Mouse (Mus musculus): ENCODE results near the gene Sept3. TPM values are rescaled to one million over a fixed set of nuclear protein-coding genes. Genes with fewer than 3 reads are reported as not detected.
A peak's percentile ranks its signal among the peaks of the same experiment; 100 is the strongest.
"Not testable (repeated sequence)": the region's sequence is repeated elsewhere in the genome, so short reads cannot be mapped to it uniquely, and the experiment has no call there.

Sept3 gene
- polyA plus RNA-seq, 1 experiment from 2014 or later = 45.5 TPM

DNA sequence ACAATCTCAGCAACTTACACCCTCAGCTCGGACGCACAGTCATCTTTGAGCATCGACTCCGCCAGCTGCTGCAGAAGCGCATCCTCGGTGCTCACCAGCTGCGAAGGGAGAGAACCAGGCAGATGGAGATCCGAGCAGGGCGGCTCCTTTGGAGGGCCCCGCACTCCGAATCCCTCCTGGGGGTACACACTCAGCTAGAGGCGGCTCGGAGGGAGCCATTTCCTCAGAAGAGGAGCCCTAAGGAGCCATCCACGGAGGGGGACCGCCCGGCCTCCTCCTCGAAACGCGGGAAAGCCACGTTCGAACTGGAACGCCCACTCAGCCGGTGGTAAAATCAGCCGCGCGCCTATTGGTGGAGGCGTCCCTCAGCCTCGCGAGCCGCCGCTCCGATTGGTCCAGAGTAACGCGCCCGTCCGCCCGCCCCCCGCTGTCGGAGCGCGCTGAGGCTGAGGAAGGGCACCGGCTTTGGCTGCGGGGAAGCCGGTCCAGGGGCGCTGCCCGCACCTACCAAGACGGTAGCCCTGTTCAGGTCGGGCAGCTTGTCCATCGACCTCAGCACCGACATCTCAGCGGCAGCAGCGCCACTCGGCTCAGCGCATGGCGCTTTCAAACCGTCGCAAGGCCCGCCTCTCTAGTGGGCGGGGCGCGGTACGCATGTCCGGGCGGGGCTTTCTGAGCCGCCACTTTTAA, 30.4 kb upstream of the Sept3 start, which contains the start of gene Cenpm:
Cenpm (minus strand) TSS at position 634 of the 690 bp plus-strand sequence.
- ATAC-seq (ENCODE audit: insufficient number of reproducible peaks, insufficient read depth, low FRiP score, low TSS enrichment, low read depth) = peak; percentile 94

DNA sequence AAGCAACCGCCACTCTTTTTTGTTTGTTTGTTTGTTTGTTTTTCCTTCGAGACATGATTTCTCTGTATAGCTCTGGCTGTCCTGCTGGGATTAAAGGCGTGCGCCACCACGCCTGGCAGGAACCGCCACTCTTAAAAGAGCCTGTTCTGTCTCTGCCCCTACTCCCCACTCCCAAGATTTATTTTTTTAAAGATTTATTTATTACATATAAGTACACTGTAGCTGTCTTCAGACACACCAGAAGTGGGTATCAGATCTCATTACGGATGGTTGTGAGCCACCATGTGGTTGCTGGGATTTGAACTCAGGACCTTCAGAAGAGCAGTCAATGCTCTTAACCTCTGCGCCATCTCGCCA, 29.9 kb upstream of the Sept3 start:
- Histone ChIP-seq H3K4me1 (replicated peaks) (peaks cover 12% of the 10 kb centered on the region), H3K4me2 (peak overlapping the region; percentile 93), H3K4me3 (replicated peaks) (peak overlapping the region; percentile 70), H3K9ac (replicated peaks) (peak overlapping the region; percentile 70), H3K27ac (peak overlapping the region; percentile 91)
- 21% methylated on average over 9 of the region's 9 CpGs for WGBS
- H3K9me3 ChIP-seq; H3K27me3 ChIP-seq; ATAC-seq (ENCODE audit: insufficient number of reproducible peaks, insufficient read depth, low FRiP score, low TSS enrichment, low read depth); H3K36me3 ChIP-seq: not testable (repeated sequence)

More for the DNA sequence above, 30.4 kb upstream of the Sept3 start, which contains the start of gene Cenpm:
- no peaks in the 10 kb centered on the region for H3K9me3 ChIP-seq
- H3K4me1 ChIP-seq (replicated peaks) = peaks cover 12% of the 10 kb centered on the region
- peak within 1 kb of the TSS; percentile 70 for H3K4me3 ChIP-seq (replicated peaks)
- peak within 1 kb of the TSS; percentile 93 for H3K4me2 ChIP-seq
- under 1% methylated on average over 64 of the region's 65 CpGs for WGBS
- H3K27ac ChIP-seq = peak within 1 kb of the TSS; percentile 91
- peaks cover 6% of the 10 kb centered on the region; the same call in 1 of the 2 replicates for H3K36me3 ChIP-seq
- H3K9ac ChIP-seq (replicated peaks) = peak within 1 kb of the TSS; percentile 70
- no peaks in the 10 kb centered on the region for H3K27me3 ChIP-seq

DNA sequence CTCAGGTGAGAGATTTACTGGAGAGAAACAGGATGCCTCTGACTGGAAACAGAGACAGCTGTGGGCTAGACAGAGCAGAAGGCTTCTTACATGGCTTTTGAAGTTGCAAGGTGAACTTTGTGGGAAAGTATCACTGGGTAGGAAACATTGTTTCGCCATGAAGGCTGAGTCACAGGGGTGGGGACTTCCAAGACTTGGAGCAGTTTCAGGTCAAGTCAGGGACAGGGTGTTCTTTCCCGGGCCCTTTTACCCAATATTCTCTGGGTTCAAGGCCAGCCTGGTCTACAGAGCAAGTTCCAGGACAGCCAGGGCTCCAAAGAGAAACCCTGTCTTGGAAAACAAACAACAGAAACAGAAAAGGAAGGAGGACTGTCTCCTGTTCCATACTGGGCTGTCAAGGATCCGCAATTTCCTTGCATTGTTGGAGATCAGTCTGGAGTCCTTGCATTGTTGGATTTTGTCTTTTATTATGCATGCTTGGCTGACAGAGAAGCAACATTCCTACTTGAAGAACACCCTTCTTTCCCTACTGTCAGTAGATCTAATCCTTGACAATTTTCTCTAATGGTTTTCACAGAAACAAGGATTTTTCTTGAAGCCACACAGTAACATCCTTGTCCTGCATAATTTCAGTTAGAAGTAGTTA, 27.4 kb upstream of the Sept3 start:
- no peaks in the 10 kb centered on the region for H3K27me3 ChIP-seq
- 86% methylated on average over 3 of the region's 3 CpGs for WGBS
- H3K4me2 ChIP-seq = no peak overlapping the region
- H3K36me3 ChIP-seq = no peaks in the 10 kb centered on the region
- H3K9ac ChIP-seq (replicated peaks) = no peak overlapping the region
- H3K4me3 ChIP-seq (replicated peaks) = no peak overlapping the region
- H3K4me1 ChIP-seq (replicated peaks) = peaks cover 12% of the 10 kb centered on the region
- H3K27ac ChIP-seq = no peak overlapping the region
- ATAC-seq (ENCODE audit: insufficient number of reproducible peaks, insufficient read depth, low FRiP score, low TSS enrichment, low read depth) = no peak
- no peaks in the 10 kb centered on the region for H3K9me3 ChIP-seq

DNA sequence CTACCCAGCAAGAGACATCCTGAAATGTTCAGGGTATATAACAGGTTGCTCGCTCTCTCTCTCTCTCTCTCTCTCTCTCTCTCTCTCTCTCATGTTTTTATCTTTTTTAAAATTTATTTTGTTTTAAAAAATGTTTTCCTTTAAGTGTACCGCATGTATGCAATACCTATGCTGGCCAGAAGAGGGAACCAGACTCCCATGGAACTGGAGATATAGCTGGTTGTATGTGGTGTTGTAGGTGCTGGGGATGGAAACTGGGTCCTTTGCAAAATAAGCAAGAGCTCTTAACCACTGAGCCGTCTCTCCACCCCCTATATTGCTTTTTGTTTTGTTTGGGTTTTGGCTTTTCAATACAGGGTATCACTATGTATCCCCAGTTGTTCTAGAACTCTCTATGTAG, 23.1 kb upstream of the Sept3 start:
- H3K36me3 ChIP-seq = no peaks in the 10 kb centered on the region
- 92% methylated on average over 3 of the region's 3 CpGs for WGBS
- no peak overlapping the region for H3K4me2 ChIP-seq
- peaks cover 7% of the 10 kb centered on the region; the same call in 1 of the 2 replicates for H3K4me1 ChIP-seq (replicated peaks)
- H3K4me3 ChIP-seq (replicated peaks) = no peak overlapping the region
- no peaks in the 10 kb centered on the region; the same call in 1 of the 2 replicates for H3K27me3 ChIP-seq
- no peaks in the 10 kb centered on the region for H3K9me3 ChIP-seq
- no peak overlapping the region for H3K27ac ChIP-seq
- no peak for ATAC-seq (ENCODE audit: insufficient number of reproducible peaks, insufficient read depth, low FRiP score, low TSS enrichment, low read depth)
- no peak overlapping the region for H3K9ac ChIP-seq (replicated peaks)

DNA sequence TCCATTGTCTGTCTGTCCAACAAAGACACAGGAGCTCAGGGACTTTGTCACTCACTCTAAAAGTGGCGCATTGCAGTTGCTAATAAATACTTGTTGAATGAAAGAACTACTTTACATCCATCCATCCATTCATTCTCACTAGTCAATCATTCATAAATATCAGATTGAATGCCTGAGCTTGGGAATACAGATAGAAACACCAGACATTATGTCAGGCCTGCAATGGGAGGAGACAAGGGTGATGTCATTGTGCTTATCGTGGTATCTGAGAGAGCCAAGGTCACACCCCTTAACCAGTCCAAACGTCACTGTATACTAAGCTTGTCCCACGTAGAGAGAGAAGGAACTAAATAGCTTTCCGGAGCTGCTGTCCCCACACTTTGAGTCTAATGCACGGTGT, 22.6 kb upstream of the Sept3 start, which contains the start of gene 1500009C09Rik:
1500009C09Rik (plus strand) TSS at position 301 of the 400 bp plus-strand sequence.
- H3K4me2 ChIP-seq = no peak within 1 kb of the TSS
- peaks cover 7% of the 10 kb centered on the region; the same call in 1 of the 2 replicates for H3K4me1 ChIP-seq (replicated peaks)
- H3K9ac ChIP-seq (replicated peaks) = no peak within 1 kb of the TSS
- no peak within 1 kb of the TSS for H3K27ac ChIP-seq
- H3K9me3 ChIP-seq = no peaks in the 10 kb centered on the region
- peaks cover 2% of the 10 kb centered on the region; the same call in 1 of the 2 replicates for H3K27me3 ChIP-seq
- H3K4me3 ChIP-seq (replicated peaks) = no peak within 1 kb of the TSS
- no peaks in the 10 kb centered on the region for H3K36me3 ChIP-seq
- no peak for ATAC-seq (ENCODE audit: insufficient number of reproducible peaks, insufficient read depth, low FRiP score, low TSS enrichment, low read depth)
- 89% methylated on average over 6 of the region's 6 CpGs for WGBS

DNA sequence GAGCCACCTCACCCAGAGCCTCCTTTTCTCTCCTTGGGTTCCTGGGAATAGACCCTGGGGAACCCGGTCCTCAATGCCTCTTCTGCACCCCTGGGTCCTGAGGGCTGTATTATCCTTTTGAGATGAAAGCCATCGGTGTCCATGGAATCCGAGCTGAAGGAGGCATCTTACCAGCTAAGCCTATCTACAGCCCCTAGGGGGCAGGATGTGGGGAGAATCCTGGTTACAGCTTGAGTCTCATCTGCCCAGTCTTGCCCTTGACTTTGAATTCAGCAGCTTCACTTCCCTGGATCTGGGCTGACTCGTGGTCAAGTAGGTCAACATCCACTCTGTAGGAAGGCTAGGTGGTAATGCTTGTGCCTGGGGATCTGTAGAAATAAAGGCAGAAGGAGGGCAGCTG, 19.4 kb upstream of the Sept3 start:
- Histone ChIP-seq H3K4me2 (no peak overlapping the region), H3K27ac (no peak overlapping the region), H3K9me3 (no peaks in the 10 kb centered on the region), H3K27me3 (peaks cover 12% of the 10 kb centered on the region), H3K36me3 (no peaks in the 10 kb centered on the region), H3K4me3 (replicated peaks) (no peak overlapping the region), H3K4me1 (replicated peaks) (peaks cover 7% of the 10 kb centered on the region; the same call in 1 of the 2 replicates), H3K9ac (replicated peaks) (no peak overlapping the region)
- ATAC-seq (ENCODE audit: insufficient number of reproducible peaks, insufficient read depth, low FRiP score, low TSS enrichment, low read depth) = no peak
- 57% methylated on average over 4 of the region's 4 CpGs for whole genome bisulfite sequencing

DNA sequence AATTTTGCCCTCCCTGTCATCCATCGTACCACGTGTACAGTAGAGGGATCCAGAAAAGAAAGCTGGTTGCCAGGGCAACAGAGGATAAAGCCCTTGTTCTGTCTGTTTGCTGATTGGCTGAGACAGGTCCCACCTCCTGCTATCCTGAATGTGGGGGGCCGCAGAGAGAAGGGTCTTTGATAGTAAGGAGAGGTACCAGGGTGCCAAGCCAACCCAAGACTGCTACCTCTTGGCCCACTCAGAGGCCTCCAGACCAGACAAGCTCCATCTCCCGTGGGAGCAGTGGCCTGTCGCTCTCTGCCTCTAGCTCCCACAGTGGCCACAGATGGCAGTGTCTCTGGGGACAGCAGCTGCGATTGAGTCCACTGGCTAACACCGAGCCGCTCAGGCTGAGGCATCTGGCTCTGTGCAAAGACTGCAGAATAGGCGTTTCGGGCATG, 18.7 kb upstream of the Sept3 start:
- Histone ChIP-seq H3K9me3 (no peaks in the 10 kb centered on the region), H3K4me1 (replicated peaks) (peaks cover 7% of the 10 kb centered on the region; the same call in 1 of the 2 replicates), H3K4me2 (peak overlapping the region; percentile 27), H3K36me3 (no peaks in the 10 kb centered on the region), H3K27me3 (peaks cover 12% of the 10 kb centered on the region), H3K27ac (no peak overlapping the region), H3K9ac (replicated peaks) (no peak overlapping the region; the same call in 1 of the 2 replicates), H3K4me3 (replicated peaks) (0 out of 2 replicates have a peak overlapping the region, but pooled peaks have one; percentile 4)
- WGBS = 27% methylated on average over 10 of the region's 10 CpGs
- ATAC-seq (ENCODE audit: insufficient number of reproducible peaks, insufficient read depth, low FRiP score, low TSS enrichment, low read depth) = no peak

DNA sequence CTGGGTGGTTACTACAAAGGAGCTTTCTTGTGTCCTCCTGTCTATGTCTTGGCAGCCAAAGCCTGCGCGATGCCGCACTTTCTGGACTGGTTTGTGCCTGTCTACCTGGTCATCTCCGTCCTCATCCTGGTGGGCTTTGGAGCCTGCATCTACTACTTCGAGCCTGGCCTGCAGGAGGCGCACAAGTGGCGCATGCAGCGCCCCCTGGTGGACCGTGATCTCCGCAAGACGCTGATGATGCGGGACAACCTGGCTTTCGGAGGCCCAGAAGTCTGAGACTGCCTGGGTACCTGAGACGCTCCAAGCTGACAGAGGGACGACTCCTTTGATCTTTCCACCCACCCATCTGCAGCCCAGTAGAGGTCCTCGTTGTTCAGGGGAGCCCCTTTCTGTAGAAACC, 15.2 kb upstream of the Sept3 start:
- H3K27ac ChIP-seq = no peak overlapping the region
- no peak overlapping the region for H3K4me3 ChIP-seq (replicated peaks)
- no peaks in the 10 kb centered on the region for H3K9me3 ChIP-seq
- no peak overlapping the region for H3K9ac ChIP-seq (replicated peaks)
- peaks cover 7% of the 10 kb centered on the region; the same call in 1 of the 2 replicates for H3K4me1 ChIP-seq (replicated peaks)
- H3K36me3 ChIP-seq = no peaks in the 10 kb centered on the region
- ATAC-seq (ENCODE audit: insufficient number of reproducible peaks, insufficient read depth, low FRiP score, low TSS enrichment, low read depth) = no peak
- H3K4me2 ChIP-seq = no peak overlapping the region
- peaks cover 16% of the 10 kb centered on the region for H3K27me3 ChIP-seq
- 8% methylated on average over 16 of the region's 16 CpGs for WGBS

DNA sequence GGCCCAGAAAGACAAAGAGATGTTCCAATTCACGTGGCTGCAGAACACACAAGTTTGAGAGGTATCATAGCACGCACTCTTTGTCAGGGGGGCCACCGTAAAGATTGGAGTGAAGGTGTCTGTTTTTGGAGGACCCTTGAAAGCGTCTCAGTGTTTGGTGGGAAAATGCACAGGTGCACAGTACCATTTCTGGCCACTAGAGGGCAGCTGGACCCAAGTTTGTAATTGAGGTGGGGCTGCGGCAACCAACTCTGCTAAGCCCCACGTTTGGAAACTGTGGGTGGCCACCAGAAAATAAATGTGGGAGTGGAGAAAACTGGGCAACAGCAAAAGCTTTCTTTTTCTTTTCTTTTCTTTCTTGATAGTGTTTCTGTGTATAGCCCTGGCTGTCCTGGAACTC, 8.3 kb upstream of the Sept3 start:
- H3K4me2 ChIP-seq = no peak overlapping the region
- H3K27ac ChIP-seq = no peak overlapping the region
- peaks cover 4% of the 10 kb centered on the region; the same call in 1 of the 2 replicates for H3K4me1 ChIP-seq (replicated peaks)
- H3K27me3 ChIP-seq = peaks cover 5% of the 10 kb centered on the region
- ATAC-seq (ENCODE audit: insufficient number of reproducible peaks, insufficient read depth, low FRiP score, low TSS enrichment, low read depth) = no peak
- H3K9me3 ChIP-seq = no peaks in the 10 kb centered on the region
- no peaks in the 10 kb centered on the region for H3K36me3 ChIP-seq
- no peak overlapping the region for H3K4me3 ChIP-seq (replicated peaks)
- 12% methylated on average over 6 of the region's 6 CpGs for WGBS
- no peak overlapping the region for H3K9ac ChIP-seq (replicated peaks)

DNA sequence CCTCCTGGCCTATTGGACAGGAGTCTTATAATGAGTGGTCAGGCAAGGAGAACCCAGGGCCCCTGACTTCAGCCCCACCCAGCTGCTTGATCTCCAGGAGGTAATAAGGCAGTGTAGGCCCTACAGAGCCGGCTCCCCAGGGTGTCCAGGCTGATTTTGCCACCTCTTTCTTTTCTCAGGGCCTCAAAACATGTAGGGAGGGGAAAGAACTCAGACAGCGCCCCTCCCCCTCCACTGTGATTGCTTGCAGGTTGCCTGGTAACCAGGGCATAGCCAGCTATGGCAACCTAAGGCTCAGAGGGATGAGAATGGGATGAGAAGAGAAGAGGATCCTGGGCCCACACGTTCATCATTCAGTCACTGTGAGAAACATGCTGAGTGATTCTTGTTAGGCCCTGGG, 6.5 kb upstream of the Sept3 start:
- peaks cover 4% of the 10 kb centered on the region; the same call in 1 of the 2 replicates for H3K4me1 ChIP-seq (replicated peaks)
- peaks cover 22% of the 10 kb centered on the region for H3K27me3 ChIP-seq
- no peak for ATAC-seq (ENCODE audit: insufficient number of reproducible peaks, insufficient read depth, low FRiP score, low TSS enrichment, low read depth)
- no peak overlapping the region for H3K4me2 ChIP-seq
- no peak overlapping the region for H3K9ac ChIP-seq (replicated peaks)
- H3K27ac ChIP-seq = no peak overlapping the region
- H3K4me3 ChIP-seq (replicated peaks) = no peak overlapping the region
- H3K36me3 ChIP-seq = no peaks in the 10 kb centered on the region
- WGBS = 25% methylated on average over 3 of the region's 3 CpGs
- H3K9me3 ChIP-seq = no peaks in the 10 kb centered on the region

DNA sequence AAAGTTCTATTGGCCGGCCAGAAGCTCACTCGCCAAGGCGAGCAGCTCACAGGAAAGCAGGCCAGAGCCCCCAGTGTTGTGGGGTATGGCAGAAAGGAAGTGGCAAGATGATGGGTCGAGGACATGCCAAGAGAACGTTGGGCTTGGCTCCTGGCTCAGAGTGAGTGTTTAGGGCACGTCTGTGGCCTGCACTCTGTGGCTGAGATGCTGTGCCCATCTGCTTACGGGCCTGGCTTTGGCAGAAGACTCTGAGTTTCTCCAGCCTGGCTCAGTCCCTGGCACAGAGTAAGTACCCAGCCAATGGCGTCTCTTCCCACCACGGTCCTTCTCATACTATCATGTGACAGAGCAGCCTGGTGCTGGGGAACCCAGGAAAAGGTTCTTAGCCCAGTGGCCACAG, 5.9 kb upstream of the Sept3 start:
- no peak overlapping the region for H3K9ac ChIP-seq (replicated peaks)
- 87% methylated on average over 9 of the region's 9 CpGs for WGBS
- no peak for ATAC-seq (ENCODE audit: insufficient number of reproducible peaks, insufficient read depth, low FRiP score, low TSS enrichment, low read depth)
- no peak overlapping the region for H3K27ac ChIP-seq
- no peaks in the 10 kb centered on the region for H3K9me3 ChIP-seq
- no peaks in the 10 kb centered on the region for H3K36me3 ChIP-seq
- no peak overlapping the region for H3K4me2 ChIP-seq
- H3K27me3 ChIP-seq = peaks cover 28% of the 10 kb centered on the region
- no peak overlapping the region for H3K4me3 ChIP-seq (replicated peaks)
- H3K4me1 ChIP-seq (replicated peaks) = peaks cover 4% of the 10 kb centered on the region; the same call in 1 of the 2 replicates
